Mouse (Mus musculus) embryo, embryonic 10 days (tissue): ENCODE data around the gene Olfr508.
"Not testable (repeated sequence)": the region's sequence is repeated elsewhere in the genome, so short reads cannot be mapped to it uniquely, and the experiment has no call there.

Experiments
- DNase-seq: peaks from one replicate; pipeline ENCODE4 v3.0.0-alpha.2; 2015; ENCODE audit warnings: low spot score

The Olfr508 gene

DNA sequence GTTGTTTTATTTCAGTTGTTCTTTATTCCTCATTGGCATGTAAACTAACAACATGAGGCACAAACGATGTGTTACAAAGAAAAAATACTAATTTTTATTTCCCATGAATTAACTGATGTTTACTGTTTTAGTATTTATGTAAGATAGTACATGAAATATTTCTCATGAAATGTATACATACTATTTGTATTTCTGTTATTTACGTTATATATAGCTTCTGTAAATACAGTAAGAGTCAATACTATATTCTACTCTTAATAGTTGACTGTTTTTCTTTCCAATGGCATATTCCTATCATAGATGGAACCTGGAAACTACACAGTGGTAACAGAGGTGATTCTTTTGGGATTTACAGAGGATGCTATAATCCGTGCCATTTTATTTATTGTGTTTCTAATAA, at the start of gene Olfr508:
Gene Olfr508, plus strand, starts transcription at position 301 of the 400 bp plus-strand sequence.
- DNase-seq, result no peak

- no peak for DNase-seq
Measured at GRCm38 (mm10) chr7:108589797-108590196, 40.0 kb upstream of the Olfr508 start.

DNA sequence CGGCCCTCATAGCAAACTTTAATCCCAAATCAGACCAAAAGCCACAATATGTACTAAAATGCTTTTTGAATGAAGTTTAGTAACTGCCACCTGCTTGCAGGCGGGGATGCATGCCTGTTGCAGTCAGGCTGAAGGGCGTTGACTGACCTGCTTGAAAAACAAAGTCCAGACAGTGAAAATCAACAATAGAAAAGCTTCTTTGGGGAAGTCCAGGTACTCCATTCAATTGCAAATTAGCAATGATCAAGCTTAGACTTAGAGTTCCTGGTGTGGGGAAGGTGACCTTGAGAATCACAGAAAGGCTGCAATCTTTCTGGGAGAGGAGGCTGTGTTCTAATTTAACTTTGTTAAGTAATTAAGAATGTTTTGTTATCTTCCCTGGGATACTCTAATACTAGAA, 27.9 kb upstream of the Olfr508 start:
- DNase-seq, result not testable (repeated sequence)

DNA sequence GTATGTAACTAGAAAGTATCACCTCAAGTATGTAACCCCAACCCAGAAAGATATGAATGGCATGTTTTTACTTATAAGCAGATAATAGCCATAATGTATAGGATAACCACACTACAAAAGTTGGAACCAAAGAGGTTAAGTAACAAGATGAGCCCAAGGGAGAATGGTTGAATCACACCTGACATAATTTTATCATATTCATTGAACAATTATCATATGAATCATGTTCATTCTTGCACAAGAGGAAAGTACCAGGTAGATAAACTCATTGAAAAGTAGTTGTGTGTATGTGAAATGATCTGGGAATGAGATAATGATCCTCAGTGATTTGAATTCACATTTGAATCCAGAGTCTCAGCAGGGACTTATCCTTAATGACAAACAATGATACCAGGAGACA, 19.3 kb upstream of the Olfr508 start, which contains the start of gene Olfr506:
Gene Olfr506, plus strand, starts transcription at position 301 of the 400 bp plus-strand sequence.
- no peak for DNase-seq

- no peak for DNase-seq
Measured at GRCm38 (mm10) chr7:108614110-108614509, 15.7 kb upstream of the Olfr508 start.

DNA sequence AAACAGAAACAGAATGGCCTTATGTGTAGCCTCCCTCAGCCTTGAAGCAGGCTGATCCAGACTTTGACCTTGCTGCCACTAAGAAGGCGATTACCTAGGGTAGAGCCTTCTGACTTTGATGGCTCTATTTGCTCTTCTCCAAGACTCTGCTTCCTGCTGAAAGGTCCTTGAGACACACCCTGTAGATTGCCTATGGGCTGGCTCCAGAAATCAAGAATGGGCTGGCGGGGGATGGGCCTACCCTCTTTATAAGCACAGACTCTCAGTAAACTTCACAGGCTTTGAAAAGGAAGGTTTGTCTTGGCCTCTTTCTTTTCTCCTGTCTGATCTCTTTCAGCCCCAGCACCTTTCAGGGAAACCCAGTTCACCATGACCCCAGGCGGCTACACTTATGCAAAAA, 13.0 kb upstream of the Olfr508 start:
- DNase-seq, result not testable (repeated sequence)

- no peak for DNase-seq
Measured at GRCm38 (mm10) chr7:108621514-108621913, 8.3 kb upstream of the Olfr508 start, which contains the start of gene Olfr507. Olfr507 (plus strand) TSS chr7:108621814.

GRCm38 (mm10) chr7:108651806-108652205, 22.0 kb downstream of the Olfr508 start, which contains the start of gene Olfr509:
Olfr509 (minus strand) TSS chr7:108651906.
- DNase-seq, result no peak

DNA sequence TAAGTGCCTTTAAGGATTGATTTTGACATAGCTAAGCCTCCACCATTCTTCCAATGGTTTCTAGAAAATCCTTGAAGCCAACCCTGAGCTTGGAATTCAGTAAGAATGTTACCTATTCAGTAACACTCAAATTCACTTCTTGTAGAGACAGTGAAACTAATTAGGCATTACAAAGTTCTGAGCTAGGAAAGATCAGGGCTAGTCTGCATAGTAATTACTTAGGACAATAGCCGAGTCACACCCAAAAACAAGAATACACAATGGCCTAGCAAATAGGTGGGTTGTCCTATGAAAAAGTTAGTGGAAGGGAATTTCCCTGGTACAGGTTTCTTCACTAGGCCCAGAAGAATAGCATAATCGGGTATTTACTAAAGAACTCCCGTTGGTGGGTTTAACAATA, 32.6 kb downstream of the Olfr508 start:
- no peak for DNase-seq

- no peak for DNase-seq
Measured at GRCm38 (mm10) chr7:108666118-108666517, 36.3 kb downstream of the Olfr508 start, which contains the start of gene Olfr510. Olfr510 (plus strand) TSS chr7:108666418.

GRCm38 (mm10) chr7:108671058-108671457, 41.3 kb downstream of the Olfr508 start:
- DNase-seq, result no peak

DNA sequence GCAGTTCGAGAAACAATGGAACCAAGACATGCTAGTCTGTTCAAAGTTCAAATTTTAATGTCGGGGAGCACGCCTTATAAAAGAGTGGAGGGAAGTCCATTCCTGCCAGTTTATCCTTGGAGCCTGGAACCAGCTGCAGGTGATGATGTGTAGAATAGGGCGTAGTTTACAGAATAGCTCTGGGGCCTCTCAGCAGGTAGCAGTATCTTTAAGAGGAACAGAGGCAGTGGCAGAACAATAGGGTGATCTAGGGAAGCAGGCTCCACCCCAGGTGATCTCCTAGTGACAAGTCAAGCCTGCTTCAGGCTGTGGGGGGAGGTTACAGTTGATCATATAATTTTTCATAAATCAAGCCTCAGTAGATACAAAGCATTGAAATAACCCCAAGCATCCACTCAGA, 49.1 kb downstream of the Olfr508 start:
- no peak for DNase-seq
